Mouse (Mus musculus): ENCODE data around the gene Pdia5. TPM values are rescaled to one million over a fixed set of nuclear protein-coding genes. Genes with fewer than 3 reads are reported as not detected.

Gene Pdia5
- polyA plus RNA-seq, 1 experiment from 2014 or later = 62.0 TPM

DNA sequence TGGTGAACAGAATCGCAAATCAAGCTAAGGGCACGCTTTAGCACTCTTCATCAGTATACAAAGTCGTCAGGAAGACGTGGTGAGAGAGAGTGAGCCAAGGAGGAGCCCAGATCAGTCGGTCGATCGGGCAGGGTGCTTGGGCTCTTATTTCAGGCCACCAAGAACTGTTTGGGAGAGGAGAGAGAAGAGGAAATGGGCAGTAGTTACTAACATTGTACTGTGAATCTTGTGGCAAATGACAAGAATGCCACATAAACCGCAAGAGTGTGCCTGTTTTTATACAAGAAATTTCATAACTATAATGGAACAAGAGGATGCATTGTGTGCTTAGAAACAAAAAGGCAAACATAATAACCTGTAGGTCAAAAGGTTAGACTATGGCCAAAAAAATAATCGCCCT is 110.6 kb downstream of the Pdia5 start:
- Histone ChIP-seq H3K9me3 (ENCODE audit: low read length) (no peaks in the 10 kb centered on the region), H3K9ac (replicated peaks; ENCODE audit: low read length) (no peak overlapping the region), H3K27ac (ENCODE audit: low read length) (no peak overlapping the region), H3K4me2 (replicated peaks; ENCODE audit: low read depth, low read length) (no peak overlapping the region), H3K4me3 (ENCODE audit: low read length) (no peak overlapping the region), H3K4me1 (ENCODE audit: insufficient read depth, low read length) (no peaks in the 10 kb centered on the region), H3K36me3 (ENCODE audit: insufficient read depth, low read length) (no peaks in the 10 kb centered on the region), H3K27me3 (ENCODE audit: insufficient read depth, low read length) (no peaks in the 10 kb centered on the region)
- 50% methylated on average over 9 of the region's 9 CpGs for WGBS
- ATAC-seq (ENCODE audit: low FRiP score, low TSS enrichment) = no peak

DNA sequence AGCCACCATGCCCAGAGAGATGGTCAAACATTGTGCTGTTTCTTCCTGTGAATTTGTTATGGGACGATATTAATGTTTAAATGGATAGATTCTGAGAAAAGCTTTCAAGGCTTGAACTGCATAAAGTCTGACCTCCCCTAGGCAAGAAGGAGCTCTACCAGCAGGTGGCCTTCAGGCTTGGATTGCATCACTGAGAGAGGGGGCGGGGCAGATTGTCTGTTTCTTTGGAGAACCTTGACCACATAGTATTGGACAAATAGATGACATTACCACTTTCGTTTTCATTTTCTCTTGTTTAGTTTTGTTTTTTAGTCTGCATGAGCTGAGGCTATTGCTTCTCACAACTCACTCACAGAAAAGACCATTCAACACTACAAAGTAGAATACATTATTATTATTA is 111.3 kb downstream of the Pdia5 start:
- 93% methylated on average over 3 of the region's 3 CpGs for WGBS
- no peak for ATAC-seq (ENCODE audit: low FRiP score, low TSS enrichment)

DNA sequence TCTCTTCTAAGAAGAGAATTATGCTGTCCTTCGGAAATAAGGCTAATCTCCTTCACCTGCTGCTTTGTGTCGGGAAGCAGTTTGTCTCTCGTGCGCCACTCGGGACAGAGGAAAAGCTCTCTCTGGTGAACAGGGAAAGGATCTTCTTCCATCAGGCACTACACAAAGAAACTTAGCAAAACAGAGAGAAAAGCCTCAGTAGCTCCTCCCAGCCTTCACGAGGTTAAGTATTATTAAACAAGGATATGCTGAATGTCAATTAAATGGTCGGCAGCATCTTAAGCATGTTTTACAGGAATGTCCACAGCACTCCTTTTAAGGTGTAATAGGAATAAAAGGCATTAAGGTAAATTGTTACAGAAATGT is 126.6 kb downstream of the Pdia5 start:
- under 1% methylated on average over 7 of the region's 7 CpGs for WGBS
- peaks cover 2% of the 10 kb centered on the region; the same call in 1 of the 2 replicates for H3K36me3 ChIP-seq (ENCODE audit: insufficient read depth, low read length)
- no peaks in the 10 kb centered on the region for H3K9me3 ChIP-seq (ENCODE audit: low read length)
- H3K27ac ChIP-seq (ENCODE audit: low read length) = peak overlapping the region; percentile 72
- H3K9ac ChIP-seq (replicated peaks; ENCODE audit: low read length) = peak overlapping the region; percentile 66
- H3K27me3 ChIP-seq (ENCODE audit: insufficient read depth, low read length) = no peaks in the 10 kb centered on the region
- H3K4me1 ChIP-seq (ENCODE audit: insufficient read depth, low read length) = peaks cover 10% of the 10 kb centered on the region; the same call in 1 of the 2 replicates
- peak; percentile 8 for ATAC-seq (ENCODE audit: low FRiP score, low TSS enrichment)
- H3K4me2 ChIP-seq (replicated peaks; ENCODE audit: low read depth, low read length) = peak overlapping the region; percentile 84
- H3K4me3 ChIP-seq (ENCODE audit: low read length) = peak overlapping the region; percentile 78

More for the DNA sequence above, 111.3 kb downstream of the Pdia5 start:
- Histone ChIP-seq H3K36me3 (ENCODE audit: insufficient read depth, low read length) (no peaks in the 10 kb centered on the region), H3K4me2 (replicated peaks; ENCODE audit: low read depth, low read length) (no peak overlapping the region), H3K9me3 (ENCODE audit: low read length) (no peaks in the 10 kb centered on the region), H3K4me3 (ENCODE audit: low read length) (no peak overlapping the region), H3K27me3 (ENCODE audit: insufficient read depth, low read length) (no peaks in the 10 kb centered on the region), H3K27ac (ENCODE audit: low read length) (no peak overlapping the region), H3K9ac (replicated peaks; ENCODE audit: low read length) (no peak overlapping the region), H3K4me1 (ENCODE audit: insufficient read depth, low read length) (no peaks in the 10 kb centered on the region)

DNA sequence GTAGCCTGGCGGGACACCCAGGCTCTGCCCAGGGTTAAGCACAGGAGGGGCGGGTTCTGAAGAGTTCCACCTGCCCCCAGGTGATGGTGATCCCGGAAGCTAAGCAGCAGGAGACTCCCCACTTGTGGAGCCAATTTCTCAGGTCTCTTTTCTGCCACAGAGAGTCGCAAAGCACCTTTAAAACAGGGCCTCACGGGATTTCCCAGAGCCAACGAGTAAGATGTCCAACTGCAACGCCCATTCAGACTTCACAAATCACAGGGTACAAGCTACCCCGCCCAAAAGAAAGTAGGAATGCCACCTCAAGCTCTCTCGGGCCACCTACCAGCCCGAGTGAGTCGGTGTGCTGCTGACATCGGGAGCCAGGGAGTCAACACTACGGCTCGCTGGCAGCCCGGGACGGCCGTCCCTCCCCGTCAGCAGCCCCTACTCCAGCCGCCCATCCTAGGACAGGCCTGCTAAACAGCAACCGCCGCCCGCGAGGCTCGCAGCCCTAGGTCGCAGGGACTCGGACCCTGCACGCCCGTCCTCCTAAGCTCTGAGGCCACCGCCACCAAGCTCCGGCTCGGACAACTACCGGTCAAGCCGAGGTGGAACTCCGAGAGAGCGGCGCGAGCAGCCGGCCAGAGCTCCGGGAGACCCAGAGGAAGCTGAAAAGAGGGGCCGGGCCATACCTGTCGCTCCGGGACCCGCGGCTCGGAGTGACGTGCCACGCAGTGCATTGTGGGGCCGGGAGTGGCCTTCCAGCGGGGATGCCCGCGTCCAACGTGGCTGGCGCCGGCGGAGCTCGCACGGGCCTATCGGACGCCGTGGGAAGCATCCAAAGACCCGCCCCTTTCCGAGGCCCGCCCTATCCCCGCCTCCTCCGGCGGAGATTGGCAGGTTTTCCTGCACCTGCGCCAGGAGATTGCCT is 127.3 kb downstream of the Pdia5 start, which contains the start of gene Sec22a:
Sec22a (minus strand) TSS at position 769 of the 913 bp plus-strand sequence.
- Histone ChIP-seq H3K4me1 (ENCODE audit: insufficient read depth, low read length) (peaks cover 10% of the 10 kb centered on the region; the same call in 1 of the 2 replicates), H3K9ac (replicated peaks; ENCODE audit: low read length) (peak within 1 kb of the TSS; percentile 86), H3K4me2 (replicated peaks; ENCODE audit: low read depth, low read length) (peak within 1 kb of the TSS; percentile 84), H3K4me3 (ENCODE audit: low read length) (peak within 1 kb of the TSS; percentile 78), H3K27ac (ENCODE audit: low read length) (peak within 1 kb of the TSS; percentile 77), H3K9me3 (ENCODE audit: low read length) (no peaks in the 10 kb centered on the region), H3K36me3 (ENCODE audit: insufficient read depth, low read length) (peaks cover 2% of the 10 kb centered on the region; the same call in 1 of the 2 replicates), H3K27me3 (ENCODE audit: insufficient read depth, low read length) (no peaks in the 10 kb centered on the region)
- under 1% methylated on average over 67 of the region's 67 CpGs for WGBS
- ATAC-seq (ENCODE audit: low FRiP score, low TSS enrichment) = peak; percentile 99

DNA sequence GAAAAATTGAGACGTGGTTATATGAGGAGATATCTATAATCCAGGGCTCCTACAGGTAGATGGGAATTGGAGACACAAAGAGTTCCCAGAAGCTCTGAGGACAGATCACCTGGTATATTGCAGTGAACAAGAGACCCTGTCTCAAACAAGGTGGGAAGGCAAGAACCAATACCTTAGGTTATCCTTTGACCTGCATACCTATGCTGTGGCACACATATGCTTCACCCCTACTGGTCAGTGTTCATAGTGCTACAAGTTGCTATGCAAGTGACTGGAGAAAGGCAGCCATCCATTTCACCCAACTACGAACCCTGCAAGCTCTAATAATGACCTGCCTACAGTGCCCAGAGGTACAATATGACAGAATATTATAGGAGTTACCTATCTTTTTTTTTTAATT is 128.5 kb downstream of the Pdia5 start:
- no peak overlapping the region for H3K27ac ChIP-seq (ENCODE audit: low read length)
- no peaks in the 10 kb centered on the region for H3K9me3 ChIP-seq (ENCODE audit: low read length)
- peaks cover 2% of the 10 kb centered on the region; the same call in 1 of the 2 replicates for H3K36me3 ChIP-seq (ENCODE audit: insufficient read depth, low read length)
- ATAC-seq (ENCODE audit: low FRiP score, low TSS enrichment) = no peak
- 77% methylated on average over 2 of the region's 2 CpGs for WGBS
- peak overlapping the region; percentile 78; the same call in 1 of the 2 replicates for H3K4me3 ChIP-seq (ENCODE audit: low read length)
- H3K27me3 ChIP-seq (ENCODE audit: insufficient read depth, low read length) = no peaks in the 10 kb centered on the region
- H3K9ac ChIP-seq (replicated peaks; ENCODE audit: low read length) = no peak overlapping the region
- peaks cover 10% of the 10 kb centered on the region; the same call in 1 of the 2 replicates for H3K4me1 ChIP-seq (ENCODE audit: insufficient read depth, low read length)
- peak overlapping the region; percentile 84 for H3K4me2 ChIP-seq (replicated peaks; ENCODE audit: low read depth, low read length)

DNA sequence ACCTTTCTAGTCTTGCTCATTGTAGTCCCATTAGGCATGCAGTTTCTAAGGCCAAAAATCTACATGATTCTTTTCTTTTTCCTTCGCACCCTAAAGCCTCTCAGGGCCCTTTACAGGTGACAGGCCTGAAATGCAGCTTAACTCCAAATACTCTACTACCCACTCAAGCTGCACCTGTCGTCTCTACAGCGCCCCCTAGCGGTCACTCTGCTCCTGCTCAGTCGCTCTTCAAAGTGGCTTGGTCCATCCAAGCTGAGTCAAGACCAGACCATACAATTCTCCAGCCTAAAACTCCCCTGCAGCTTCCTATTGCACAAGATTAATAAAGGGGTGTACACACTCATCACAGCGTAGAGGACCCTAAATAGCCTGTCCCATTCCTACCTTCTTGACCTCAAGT is 130.1 kb downstream of the Pdia5 start:
- ATAC-seq (ENCODE audit: low FRiP score, low TSS enrichment) = no peak
- peaks cover 10% of the 10 kb centered on the region; the same call in 1 of the 2 replicates for H3K4me1 ChIP-seq (ENCODE audit: insufficient read depth, low read length)
- peaks cover 2% of the 10 kb centered on the region; the same call in 1 of the 2 replicates for H3K36me3 ChIP-seq (ENCODE audit: insufficient read depth, low read length)
- H3K9ac ChIP-seq (replicated peaks; ENCODE audit: low read length) = no peak overlapping the region
- no peaks in the 10 kb centered on the region for H3K9me3 ChIP-seq (ENCODE audit: low read length)
- H3K4me3 ChIP-seq (ENCODE audit: low read length) = no peak overlapping the region
- no peak overlapping the region for H3K27ac ChIP-seq (ENCODE audit: low read length)
- H3K4me2 ChIP-seq (replicated peaks; ENCODE audit: low read depth, low read length) = no peak overlapping the region
- WGBS = 35% methylated on average over 6 of the region's 6 CpGs
- no peaks in the 10 kb centered on the region for H3K27me3 ChIP-seq (ENCODE audit: insufficient read depth, low read length)

DNA sequence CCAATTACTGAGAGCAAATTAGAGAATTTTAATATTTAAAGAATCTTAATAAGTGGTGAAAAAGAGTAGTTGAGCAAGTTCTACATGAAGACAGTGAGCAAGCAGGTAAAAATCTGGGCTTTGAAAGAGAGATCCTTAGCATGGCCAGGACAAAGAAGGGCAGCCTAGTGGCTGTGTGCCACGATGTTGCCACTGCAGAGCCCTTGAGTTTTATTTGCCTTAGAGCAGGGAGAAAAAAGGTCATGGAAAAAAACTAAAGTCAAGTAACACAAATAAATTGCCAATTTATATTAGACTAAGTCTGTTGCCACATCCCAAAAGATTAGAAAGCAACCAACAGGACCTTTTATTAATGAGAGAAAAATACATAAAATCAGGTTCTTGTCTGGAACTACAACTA is 133.2 kb downstream of the Pdia5 start:
- H3K9me3 ChIP-seq (ENCODE audit: low read length) = no peaks in the 10 kb centered on the region
- no peak overlapping the region for H3K27ac ChIP-seq (ENCODE audit: low read length)
- no peak overlapping the region for H3K9ac ChIP-seq (replicated peaks; ENCODE audit: low read length)
- H3K36me3 ChIP-seq (ENCODE audit: insufficient read depth, low read length) = peaks cover 6% of the 10 kb centered on the region; the same call in 1 of the 2 replicates
- H3K27me3 ChIP-seq (ENCODE audit: insufficient read depth, low read length) = no peaks in the 10 kb centered on the region
- H3K4me2 ChIP-seq (replicated peaks; ENCODE audit: low read depth, low read length) = no peak overlapping the region
- H3K4me1 ChIP-seq (ENCODE audit: insufficient read depth, low read length) = peaks cover 4% of the 10 kb centered on the region; the same call in 1 of the 2 replicates
- WGBS = 81% methylated on average over 1 of the region's 1 CpGs
- no peak for ATAC-seq (ENCODE audit: low FRiP score, low TSS enrichment)
- no peak overlapping the region for H3K4me3 ChIP-seq (ENCODE audit: low read length)

Small RNA genes within 50 kb of the gene (microRNA-seq; reads per million reads assigned to microRNA genes)
- gene Gm25548 = not detected

Other genes with a start within 250 kb of the Pdia5 start
- 50.4 and 50.8 TPM in 2 replicates for gene Sec22a, start 127.0 kb downstream of the Pdia5 start, polyA plus RNA-seq (2015; fragmentation: Nextera tagmentation; extraction: Ambion mirVana)
- gene Sema5b, start 50.3 kb upstream of the Pdia5 start, polyA plus RNA-seq (2015; fragmentation: Nextera tagmentation; extraction: Ambion mirVana) = 6.4 and 7.3 TPM in 2 replicates